Mouse (Mus musculus) stomach, postnatal 0 days (tissue): ENCODE data around the gene Tmem106a.

Experiments
- CTCF ChIP-seq: IDR thresholded peaks from 2 replicates; pipeline ENCODE4 v1.5.1; 2016; ENCODE audit warnings: antibody characterized with exemption, low read depth, mild to moderate bottlenecking, moderate library complexity
- EP300 ChIP-seq: optimal IDR thresholded peaks from 2 replicates; pipeline ENCODE3; 2016; ENCODE audit warnings: antibody characterized with exemption

DNA sequence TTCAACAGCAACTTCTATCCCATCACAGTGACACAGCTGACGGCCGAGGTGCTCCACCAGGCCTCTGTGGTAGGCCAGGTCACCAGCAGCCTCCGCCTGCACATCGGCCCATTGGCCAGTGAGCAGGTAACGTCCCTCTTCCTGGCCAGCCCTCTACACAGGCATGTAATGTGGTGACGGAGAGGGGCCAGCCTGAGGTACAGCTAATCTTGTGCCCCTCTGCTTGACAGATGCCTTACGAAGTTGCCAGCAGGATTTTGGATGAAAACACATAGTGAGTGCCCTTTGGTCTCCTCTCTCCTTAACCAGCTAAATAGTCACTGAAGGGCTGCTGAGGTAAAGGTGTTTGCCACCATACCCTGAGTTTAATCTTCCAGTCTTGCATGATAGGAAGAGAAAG is 6.8 kb downstream of the Tmem106a start:
- no peak for TF ChIP-seq CTCF
- no peak for TF ChIP-seq EP300
